Mouse (Mus musculus): ENCODE measurements around the gene Drd5. TPM values are rescaled to one million over a fixed set of nuclear protein-coding genes. Genes with fewer than 3 reads are reported as not detected.

Drd5 gene
- total and polyA plus RNA-seq, 3 experiments = not detected

- no peak for DNase-seq (ENCODE audit: extremely low read depth)
- H3K4me2 ChIP-seq (ENCODE audit: insufficient read depth, low read depth, poor library complexity, severe bottlenecking) = no peak overlapping the region
- no peak overlapping the region for H3K9ac ChIP-seq (ENCODE audit: insufficient read depth, low read depth)
- dilution Hi-C loops (cut with MboI; ENCODE audit: extremely low pct_ligation_motif_present, extremely low pct_unique_long_range_greater_than_20kb, low sequenced_read_pairs) (no loop called here), in situ Hi-C loops (cut with MboI; ENCODE audit: low pct_ligation_motif_present, low pct_unique_long_range_greater_than_20kb, low sequenced_read_pairs) (no loop called here)
- no peak overlapping the region for H3K27ac ChIP-seq (ENCODE audit: insufficient read depth, low read depth)
- no peaks in the 10 kb centered on the region for H3K79me2 ChIP-seq (replicated peaks; ENCODE audit: control insufficient read depth, extremely low read depth, insufficient read depth, poor library complexity, severe bottlenecking)
- H3K27me3 ChIP-seq (replicated peaks) = peaks cover 38% of the 10 kb centered on the region
- H3K9me3 ChIP-seq (replicated peaks; ENCODE audit: low read length) = no peaks in the 10 kb centered on the region
- no peaks in the 10 kb centered on the region for H3K4me1 ChIP-seq (ENCODE audit: control insufficient read depth in 1 of 2, insufficient read depth in 2 of 2)
- no peaks in the 10 kb centered on the region for H3K36me3 ChIP-seq (replicated peaks in 1 of 2; ENCODE audit: control insufficient read depth in 1 of 2, insufficient read depth in 1 of 2, low read length in 1 of 2)
- no peak for TF ChIP-seq CHD1 (IDR thresholded peaks at IDR 0.05; ENCODE audit: low read depth, low read length)
- TF ChIP-seq IRF4 (IDR thresholded peaks at IDR 0.05; ENCODE audit: low read depth, low read length) = no peak
- TF ChIP-seq SMC3 (IDR thresholded peaks at IDR 0.05; ENCODE audit: low read depth, low read length) = no peak
- TF ChIP-seq MAZ (IDR thresholded peaks at IDR 0.05; ENCODE audit: low read depth, low read length) = no peak
- TF ChIP-seq USF2 (conservative IDR thresholded peaks at IDR 0.05; ENCODE audit: low read depth, low read length) = no peak
- no peak for TF ChIP-seq SIN3A (IDR thresholded peaks at IDR 0.05; ENCODE audit: low read length)
- TF ChIP-seq MEF2A (IDR thresholded peaks at IDR 0.05; ENCODE audit: borderline replicate concordance, low read depth, low read length) = no peak
- no peak for TF ChIP-seq MYC (IDR thresholded peaks at IDR 0.05; ENCODE audit: low read depth, low read length)
- no peak for TF ChIP-seq UBTF (IDR thresholded peaks at IDR 0.05; ENCODE audit: low read depth, low read length)
- TF ChIP-seq CTCF (conservative IDR thresholded peaks at IDR 0.05 in 1 of 2, IDR thresholded peaks at IDR 0.05 in 1 of 2; ENCODE audit: low read depth in 2 of 2, low read length in 2 of 2) = no peak
- no peak overlapping the region for H3K4me3 ChIP-seq (replicated peaks in 1 of 3; ENCODE audit: low read depth in 2 of 3, low read length in 2 of 3, poor library complexity in 1 of 3)
These were observed 31.3 kb downstream of the Drd5 start for GRCm38 (mm10) chr5:38350351-38350929.

DNA sequence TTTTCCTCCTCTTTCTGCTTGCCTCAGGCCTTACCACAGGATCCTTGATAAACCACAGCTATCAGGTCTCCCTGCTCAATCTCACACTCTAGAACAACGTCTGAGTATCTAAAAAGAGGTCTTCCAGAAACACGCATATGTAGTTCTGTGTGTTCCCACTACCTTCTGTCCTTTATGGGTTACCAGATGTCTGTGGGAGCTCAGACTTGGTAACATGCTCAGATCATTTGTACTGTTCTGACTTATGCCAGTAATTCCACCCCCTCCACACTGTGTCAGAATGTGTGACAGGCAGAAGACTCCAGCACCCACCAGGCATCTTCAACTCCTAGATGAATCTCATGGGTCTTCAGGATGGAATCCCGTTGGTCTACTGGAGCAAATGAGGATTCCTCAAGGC is 37.8 kb downstream of the Drd5 start:
- no peak for TF ChIP-seq ZKSCAN1 (IDR thresholded peaks at IDR 0.05; ENCODE audit: borderline replicate concordance, low read depth, low read length)
- no peak for TF ChIP-seq ETS1 (conservative IDR thresholded peaks at IDR 0.05; ENCODE audit: low read depth, low read length)
- TF ChIP-seq CHD2 (IDR thresholded peaks at IDR 0.05; ENCODE audit: low read length) = no peak
- TF ChIP-seq JUND (conservative IDR thresholded peaks at IDR 0.05; ENCODE audit: low read depth, low read length) = no peak
- no peak for TF ChIP-seq RCOR1 (conservative IDR thresholded peaks at IDR 0.05; ENCODE audit: low read depth, low read length)
- TF ChIP-seq POLR2AphosphoS2 (IDR thresholded peaks at IDR 0.05; ENCODE audit: low read depth, low read length) = no peak
- TF ChIP-seq RAD21 (IDR thresholded peaks at IDR 0.05; ENCODE audit: low read depth, low read length) = no peak
- no peaks in the 10 kb centered on the region for H3K79me2 ChIP-seq (replicated peaks; ENCODE audit: control insufficient read depth, extremely low read depth, insufficient read depth, poor library complexity, severe bottlenecking)
- no peak overlapping the region for H3K4me3 ChIP-seq (replicated peaks in 1 of 3; ENCODE audit: low read depth in 2 of 3, low read length in 2 of 3, poor library complexity in 1 of 3)
- H3K4me1 ChIP-seq (ENCODE audit: control insufficient read depth in 1 of 2, insufficient read depth in 2 of 2) = no peaks in the 10 kb centered on the region
- H3K9me3 ChIP-seq (replicated peaks; ENCODE audit: low read length) = no peaks in the 10 kb centered on the region
- no peak overlapping the region for H3K9ac ChIP-seq (ENCODE audit: insufficient read depth, low read depth)
- in situ Hi-C loops (cut with MboI; ENCODE audit: low pct_ligation_motif_present, low pct_unique_long_range_greater_than_20kb, low sequenced_read_pairs) = no loop called here
- H3K4me2 ChIP-seq (ENCODE audit: insufficient read depth, low read depth, poor library complexity, severe bottlenecking) = no peak overlapping the region
- no peak overlapping the region for H3K27ac ChIP-seq (ENCODE audit: insufficient read depth, low read depth)
- no peak for DNase-seq (ENCODE audit: extremely low read depth)
- no peaks in the 10 kb centered on the region for H3K36me3 ChIP-seq (replicated peaks in 1 of 2; ENCODE audit: control insufficient read depth in 1 of 2, insufficient read depth in 1 of 2, low read length in 1 of 2)
- dilution Hi-C loops (cut with MboI; ENCODE audit: extremely low pct_ligation_motif_present, extremely low pct_unique_long_range_greater_than_20kb, low sequenced_read_pairs) = no loop called here
- peaks cover 5% of the 10 kb centered on the region for H3K27me3 ChIP-seq (replicated peaks)

All from CH12.LX (cell line).